Mouse (Mus musculus) cortical plate, adult 2 months (tissue): ENCODE measurements around the gene Clpx. TPM values are rescaled to one million over a fixed set of nuclear protein-coding genes. Genes with fewer than 3 reads are reported as not detected.

Experiments used
- H3K27ac ChIP-seq: fragments of 200-500 bp; 2 replicates; pipeline ENCODE4 v1.5.1; 2012; ENCODE audit warnings: low read length, control low read depth, inconsistent platforms; ENCODE audit not compliant: insufficient read depth
- H3K4me1 ChIP-seq: fragments of 200-500 bp; 2 replicates; pipeline ENCODE4 v1.6.1; 2011; ENCODE audit warnings: low read length; ENCODE audit not compliant: control insufficient read depth, insufficient read depth
- H3K4me3 ChIP-seq: fragments of 200-500 bp; 2 replicates; pipeline ENCODE4 v1.5.1; 2011; ENCODE audit warnings: mild to moderate bottlenecking, low read length, control low read depth; ENCODE audit not compliant: insufficient read depth
- CTCF ChIP-seq: fragments of 200-500 bp; IDR thresholded peaks from 2 replicates; pipeline ENCODE4 v1.5.1; 2011; ENCODE audit warnings: mild to moderate bottlenecking, control low read depth, low read length; ENCODE audit not compliant: insufficient read depth; ENCODE audit errors: extremely low read depth
- POLR2A ChIP-seq: fragments of 200-500 bp; IDR thresholded peaks from 2 replicates; pipeline ENCODE4 v1.6.1; 2011; ENCODE audit warnings: mild to moderate bottlenecking, low read length, control low read depth; ENCODE audit not compliant: insufficient read depth; ENCODE audit errors: extremely low read depth
- polyA plus RNA-seq: library from polyadenylated mRNA; depleted of rRNA; stranded (reverse); fragments of >200 nt; gene quantifications from 2 replicates; pipeline ENCODE4 v1.2.3, GENCODE M21; 2012; rRNA removed

Gene Clpx
- polyA plus RNA-seq = 19.2 and 19.9 TPM in 2 replicates

GRCm38 (mm10) chr9:65293973-65294715 lies at the start of gene Clpx:
Gene Clpx (plus strand): TSS chr9:65294260.
- H3K4me3 ChIP-seq = peak within 1 kb of the TSS; percentile 91
- H3K4me1 ChIP-seq = peaks cover 1% of the 10 kb centered on the region; the same call in 1 of the 2 replicates
- peak within 1 kb of the TSS; percentile 79 for H3K27ac ChIP-seq
- peak; percentile 88 for TF ChIP-seq POLR2A
- no peak for TF ChIP-seq CTCF

GRCm38 (mm10) chr9:65247502-65248376 lies 46.3 kb upstream of the Clpx start:
- Histone ChIP-seq H3K4me3 (no peak overlapping the region), H3K27ac (no peak overlapping the region), H3K4me1 (no peaks in the 10 kb centered on the region)
- TF ChIP-seq CTCF (no peak), POLR2A (no peak)

GRCm38 (mm10) chr9:65248377-65248690 lies 45.7 kb upstream of the Clpx start:
- H3K4me1 ChIP-seq = no peaks in the 10 kb centered on the region
- H3K27ac ChIP-seq = no peak overlapping the region
- H3K4me3 ChIP-seq = no peak overlapping the region
- no peak for TF ChIP-seq CTCF
- TF ChIP-seq POLR2A = no peak

- TF ChIP-seq CTCF = no peak
- TF ChIP-seq POLR2A = no peak
- H3K27ac ChIP-seq = no peak overlapping the region
- no peak overlapping the region for H3K4me3 ChIP-seq
- no peaks in the 10 kb centered on the region for H3K4me1 ChIP-seq
Measured at GRCm38 (mm10) chr9:65252026-65252425, 42.0 kb upstream of the Clpx start.

- no peak for TF ChIP-seq CTCF
- no peak for TF ChIP-seq POLR2A
- H3K4me1 ChIP-seq = no peaks in the 10 kb centered on the region
- no peak overlapping the region for H3K4me3 ChIP-seq
- H3K27ac ChIP-seq = no peak overlapping the region
Measured at GRCm38 (mm10) chr9:65255906-65256600, 38.0 kb upstream of the Clpx start.

GRCm38 (mm10) chr9:65257218-65257910 lies 36.7 kb upstream of the Clpx start:
- TF ChIP-seq POLR2A (no peak), CTCF (no peak)
- no peak overlapping the region for H3K4me3 ChIP-seq
- H3K27ac ChIP-seq = no peak overlapping the region
- no peaks in the 10 kb centered on the region for H3K4me1 ChIP-seq

- H3K27ac ChIP-seq = no peak overlapping the region
- no peak overlapping the region for H3K4me3 ChIP-seq
- TF ChIP-seq CTCF (no peak), POLR2A (no peak)
- no peaks in the 10 kb centered on the region for H3K4me1 ChIP-seq
Measured at GRCm38 (mm10) chr9:65259366-65259765, 34.7 kb upstream of the Clpx start.

- TF ChIP-seq POLR2A (no peak), CTCF (no peak)
Measured at GRCm38 (mm10) chr9:65261591-65262230, 32.3 kb upstream of the Clpx start.

More at GRCm38 (mm10) chr9:65261591-65262230, 32.3 kb upstream of the Clpx start:
- no peak overlapping the region for H3K4me3 ChIP-seq
- no peak overlapping the region for H3K27ac ChIP-seq
- no peaks in the 10 kb centered on the region for H3K4me1 ChIP-seq
